Mouse (Mus musculus) cortical plate, adult 2 months (tissue): ENCODE data around the gene Tbc1d10a.

Experiments used
- CTCF ChIP-seq: fragments of 200-500 bp; IDR thresholded peaks from 2 replicates; pipeline ENCODE4 v1.5.1; 2011; ENCODE audit warnings: mild to moderate bottlenecking, control low read depth, low read length; ENCODE audit not compliant: insufficient read depth; ENCODE audit errors: extremely low read depth
- POLR2A ChIP-seq: fragments of 200-500 bp; IDR thresholded peaks from 2 replicates; pipeline ENCODE4 v1.6.1; 2011; ENCODE audit warnings: mild to moderate bottlenecking, low read length, control low read depth; ENCODE audit not compliant: insufficient read depth; ENCODE audit errors: extremely low read depth

DNA sequence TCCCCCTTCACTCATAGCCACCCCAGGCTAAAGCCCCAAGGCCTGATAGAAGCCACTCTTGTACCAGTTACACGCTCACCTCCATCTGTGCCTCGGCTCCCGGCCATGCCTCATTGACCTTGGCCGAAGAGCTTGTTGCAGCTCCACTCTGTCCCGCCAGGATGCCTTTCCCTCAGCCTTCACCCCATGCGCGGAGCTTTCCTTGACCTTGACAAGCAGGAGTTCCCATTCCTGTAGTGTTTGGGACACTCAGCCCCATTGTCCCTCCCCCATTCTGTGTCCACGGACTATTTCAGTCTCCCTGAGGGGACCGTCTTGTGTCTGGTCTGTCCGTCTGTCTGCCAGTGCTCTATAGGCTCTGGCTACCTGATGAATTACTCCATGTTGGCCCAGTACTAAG, 26.5 kb downstream of the Tbc1d10a start:
- TF ChIP-seq POLR2A (no peak), CTCF (no peak)
